Mouse (Mus musculus) embryonic facial prominence, embryonic 11.5 days (tissue): ENCODE measurements around the gene Gm10135. TPM values are rescaled to one million over a fixed set of nuclear protein-coding genes. Genes with fewer than 3 reads are reported as not detected.
"Not testable (repeated sequence)": the region's sequence is repeated elsewhere in the genome, so short reads cannot be mapped to it uniquely, and the experiment has no call there.

Experiments used
- ATAC-seq: fragments of 200-750 bp; cut with Nextera tagmentation; replicated peaks from 2 replicates; pipeline ENCODE4 v1.8.0; 2017; ENCODE audit warnings: low read depth; ENCODE audit not compliant: insufficient number of reproducible peaks, low FRiP score, low TSS enrichment
- DNase-seq: peaks from one replicate; pipeline ENCODE4 v3.0.0-alpha.2; 2015; ENCODE audit warnings: low spot score
- H3K27ac ChIP-seq: fragments of 300-500 bp; sonication (generic); replicated peaks from 2 replicates; pipeline ENCODE4 v1.5.1; 2014; ENCODE audit warnings: mild to moderate bottlenecking, low read depth, low read length, control low read depth
- H3K27me3 ChIP-seq: fragments of 300-500 bp; sonication (generic); 2 replicates; pipeline ENCODE4 v1.6.1; 2014; ENCODE audit warnings: mild to moderate bottlenecking, low read length, moderate library complexity, mixed read lengths; ENCODE audit not compliant: control insufficient read depth, insufficient read depth
- H3K36me3 ChIP-seq: fragments of 300-500 bp; sonication (generic); replicated peaks from 2 replicates; pipeline ENCODE4 v1.6.1; 2014; ENCODE audit warnings: low read depth, mild to moderate bottlenecking, low read length, moderate library complexity, mixed read lengths; ENCODE audit not compliant: control insufficient read depth, insufficient read depth
- H3K4me1 ChIP-seq: fragments of 300-500 bp; sonication (generic); 2 replicates; pipeline ENCODE4 v1.6.1; 2014; ENCODE audit warnings: low read length, mixed read lengths; ENCODE audit not compliant: control insufficient read depth, insufficient read depth
- H3K4me2 ChIP-seq: fragments of 300-500 bp; sonication (generic); 2 replicates; pipeline ENCODE4 v1.6.1; 2014; ENCODE audit warnings: low read depth, mild to moderate bottlenecking, control low read depth, low read length, moderate library complexity
- H3K4me3 ChIP-seq: fragments of 300-500 bp; sonication (generic); 2 replicates; pipeline ENCODE4 v1.5.1; 2014; ENCODE audit warnings: low read depth, low read length, control low read depth
- H3K9ac ChIP-seq: fragments of 300-500 bp; sonication (generic); replicated peaks from 2 replicates; pipeline ENCODE4 v1.6.1; 2014; ENCODE audit warnings: mild to moderate bottlenecking, control low read depth, low read length
- H3K9me3 ChIP-seq: fragments of 300-500 bp; sonication (generic); replicated peaks from 2 replicates; pipeline ENCODE4 v1.6.1; 2016; ENCODE audit warnings: mild to moderate bottlenecking, low read length, inconsistent platforms, mixed read lengths; ENCODE audit not compliant: control insufficient read depth
- WGBS: fragments of 180-500 bp; shearing (Covaris S2); extraction: QIAGEN DNeasy Blood & Tissue Kit; methylation state at CpG from one replicate; pipeline ENCODE4 v1.1.7; 2014; 5-methylcytosine and 5-hydroxymethylcytosine counted together
- polyA plus RNA-seq: library from polyadenylated mRNA; unstranded; fragments of >200 nt; fragmentation: Nextera tagmentation; extraction: Ambion mirVana; gene quantifications from 2 replicates; pipeline ENCODE4 v1.2.1, GENCODE M21; 2014

Gm10135 gene
- polyA plus RNA-seq, 1 experiment from 2014 or later, result not detected

- Histone ChIP-seq H3K9ac (peak within 1 kb of the TSS; percentile 9; the same call in 1 of the 2 replicates), H3K4me1 (no peaks in the 10 kb centered on the region), H3K36me3 (no peaks in the 10 kb centered on the region), H3K27me3 (peaks cover 16% of the 10 kb centered on the region), H3K9me3 (no peaks in the 10 kb centered on the region), H3K27ac (no peak within 1 kb of the TSS), H3K4me2 (peak within 1 kb of the TSS; percentile 70), H3K4me3 (peak within 1 kb of the TSS; percentile 32)
- WGBS, result 9% methylated on average over 65 of the region's 65 CpGs
- DNase-seq, result peak; percentile 38
- ATAC-seq, result peak; percentile 87
Observed at GRCm38 (mm10) chr5:73006784-73007581, 32.5 kb upstream of the Gm10135 start, which contains the start of gene Slc10a4. Gene Slc10a4 (plus strand): TSS chr5:73006883.

DNA sequence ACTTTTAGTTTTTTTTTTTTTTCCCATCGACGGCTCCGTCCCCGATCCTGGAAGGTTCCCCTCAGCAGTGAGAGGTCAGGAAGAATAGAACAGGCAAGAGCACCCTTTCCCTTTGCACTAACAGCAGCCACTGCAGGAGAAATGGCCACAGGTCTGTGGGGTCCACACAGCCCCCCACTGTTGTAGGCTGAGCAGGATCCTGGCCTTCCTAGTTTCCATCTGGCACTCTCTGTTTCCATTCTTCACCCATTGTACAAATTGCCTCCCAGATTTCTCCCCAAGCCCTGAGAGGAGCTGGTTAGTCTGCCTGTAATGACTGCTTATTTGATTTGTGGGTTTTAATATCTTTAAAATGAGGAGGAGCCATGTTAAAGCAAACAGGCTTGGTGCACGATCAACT lies 29.5 kb upstream of the Gm10135 start:
- no peaks in the 10 kb centered on the region for H3K4me1 ChIP-seq
- no peak overlapping the region for H3K9ac ChIP-seq
- no peak for DNase-seq
- no peak overlapping the region for H3K4me2 ChIP-seq
- H3K4me3 ChIP-seq, result no peak overlapping the region
- no peak overlapping the region for H3K27ac ChIP-seq
- peaks cover 16% of the 10 kb centered on the region for H3K27me3 ChIP-seq
- no peaks in the 10 kb centered on the region for H3K36me3 ChIP-seq
- ATAC-seq, result no peak
- 84% methylated on average over 5 of the region's 5 CpGs for whole genome bisulfite sequencing
- no peaks in the 10 kb centered on the region for H3K9me3 ChIP-seq

GRCm38 (mm10) chr5:72998546-72998945 lies 24.0 kb upstream of the Gm10135 start:
- H3K4me2 ChIP-seq, ATAC-seq, H3K27me3 ChIP-seq, H3K27ac ChIP-seq, H3K4me3 ChIP-seq, H3K9me3 ChIP-seq, H3K36me3 ChIP-seq, H3K9ac ChIP-seq, H3K4me1 ChIP-seq, DNase-seq: not testable (repeated sequence)
- WGBS, result 59% methylated on average over 1 of the region's 1 CpGs

- H3K36me3 ChIP-seq, result no peaks in the 10 kb centered on the region
- H3K4me2 ChIP-seq, result no peak overlapping the region
- ATAC-seq, result no peak
- H3K9ac ChIP-seq, result no peak overlapping the region
- no peaks in the 10 kb centered on the region for H3K4me1 ChIP-seq
- no peak overlapping the region for H3K4me3 ChIP-seq
- peak; percentile 30 for DNase-seq
- H3K27me3 ChIP-seq, result no peaks in the 10 kb centered on the region
- no peak overlapping the region for H3K27ac ChIP-seq
- WGBS, result 24% methylated on average over 10 of the region's 10 CpGs
- no peaks in the 10 kb centered on the region for H3K9me3 ChIP-seq
Observed at GRCm38 (mm10) chr5:72995379-72995778, 20.9 kb upstream of the Gm10135 start.

DNA sequence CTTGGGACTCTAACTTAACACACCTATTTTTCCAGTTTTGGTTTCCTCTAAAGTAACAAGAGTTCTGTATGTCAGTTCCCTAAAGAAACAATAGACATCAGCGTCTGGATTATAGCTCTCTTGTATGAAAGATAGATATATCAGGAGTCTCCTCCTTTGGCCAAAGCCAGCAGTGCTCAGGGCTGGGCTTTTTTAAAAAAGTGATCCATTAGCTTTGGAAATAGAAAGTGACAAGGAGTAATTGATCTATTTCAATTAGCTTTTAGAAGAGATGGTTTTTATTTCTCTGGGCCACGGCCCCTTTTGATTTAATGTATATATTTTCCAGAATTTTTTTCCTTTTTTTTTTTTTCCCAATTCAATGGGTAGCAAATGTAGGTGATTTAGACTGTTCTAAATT lies 20.4 kb upstream of the Gm10135 start:
- Histone ChIP-seq H3K27me3 (no peaks in the 10 kb centered on the region), H3K27ac (no peak overlapping the region), H3K9ac (no peak overlapping the region), H3K4me3 (no peak overlapping the region), H3K36me3 (no peaks in the 10 kb centered on the region), H3K4me2 (no peak overlapping the region), H3K9me3 (no peaks in the 10 kb centered on the region), H3K4me1 (no peaks in the 10 kb centered on the region)
- ATAC-seq (no peak), DNase-seq (no peak)
- 64% methylated on average over 2 of the region's 2 CpGs for WGBS

DNA sequence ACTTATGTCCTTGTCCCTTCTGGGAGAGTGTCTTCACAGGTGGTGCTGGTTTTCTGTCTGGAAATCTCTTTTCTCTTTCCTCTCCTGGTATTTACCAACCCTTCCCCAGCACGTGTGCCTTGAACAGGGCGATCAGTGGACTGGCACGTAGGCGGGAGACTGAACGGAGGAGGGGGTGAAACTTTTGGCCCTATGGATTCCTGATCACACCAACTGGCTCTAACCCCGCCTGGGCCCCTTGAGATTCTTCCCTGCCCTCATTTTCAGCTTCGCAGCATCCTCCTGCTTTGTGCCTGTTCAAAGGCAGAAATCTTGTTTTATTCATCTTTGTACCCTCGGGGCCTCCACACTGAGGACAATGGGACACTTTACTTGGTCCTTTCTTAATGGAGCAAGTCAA lies 19.9 kb upstream of the Gm10135 start:
- no peak overlapping the region for H3K9ac ChIP-seq
- DNase-seq (no peak), ATAC-seq (no peak)
- no peaks in the 10 kb centered on the region for H3K9me3 ChIP-seq
- H3K4me1 ChIP-seq, result no peaks in the 10 kb centered on the region
- H3K36me3 ChIP-seq, result no peaks in the 10 kb centered on the region
- no peaks in the 10 kb centered on the region for H3K27me3 ChIP-seq
- H3K4me3 ChIP-seq, result no peak overlapping the region
- H3K27ac ChIP-seq, result no peak overlapping the region
- H3K4me2 ChIP-seq, result no peak overlapping the region
- WGBS, result 50% methylated on average over 8 of the region's 8 CpGs

DNA sequence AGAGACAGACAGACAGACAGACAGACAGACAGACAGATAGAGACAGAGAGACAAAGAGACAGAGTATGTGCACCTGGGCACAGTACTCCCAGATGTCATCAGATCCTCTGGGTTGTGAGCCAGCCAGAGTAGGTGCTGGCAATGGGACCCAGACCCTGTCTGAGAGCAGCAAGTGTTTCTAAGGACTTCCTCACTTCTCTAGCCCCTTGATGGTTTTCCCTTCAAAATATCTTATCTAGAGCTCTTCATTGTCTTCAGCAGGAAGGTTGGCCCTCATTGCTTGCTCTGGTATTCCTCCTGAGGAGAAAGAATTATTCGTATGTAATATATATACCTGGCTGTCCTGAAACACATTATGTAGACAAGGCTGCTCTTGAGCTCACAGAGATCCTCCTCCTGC lies 18.0 kb upstream of the Gm10135 start:
- ATAC-seq (no peak), DNase-seq (no peak)
- Histone ChIP-seq H3K4me1 (no peaks in the 10 kb centered on the region), H3K9ac (no peak overlapping the region), H3K4me2 (no peak overlapping the region), H3K4me3 (no peak overlapping the region), H3K9me3 (no peaks in the 10 kb centered on the region), H3K36me3 (no peaks in the 10 kb centered on the region), H3K27ac (no peak overlapping the region), H3K27me3 (no peaks in the 10 kb centered on the region)
- 96% methylated on average over 1 of the region's 1 CpGs for WGBS

GRCm38 (mm10) chr5:72989756-72990155 lies 15.3 kb upstream of the Gm10135 start:
- H3K4me3 ChIP-seq, result no peak overlapping the region
- no peak for DNase-seq
- no peaks in the 10 kb centered on the region for H3K36me3 ChIP-seq
- no peak overlapping the region for H3K9ac ChIP-seq
- WGBS, result 70% methylated on average over 8 of the region's 8 CpGs
- H3K4me1 ChIP-seq, result no peaks in the 10 kb centered on the region
- no peak for ATAC-seq
- H3K4me2 ChIP-seq, result no peak overlapping the region
- no peaks in the 10 kb centered on the region for H3K27me3 ChIP-seq
- H3K9me3 ChIP-seq, result no peaks in the 10 kb centered on the region
- no peak overlapping the region for H3K27ac ChIP-seq
